Comparison of ENCODE assay signal across 10 mouse cellular contexts in genomic region chr9:107479593-107479992, GRCm38 (mm10). TPM values are rescaled to one million over a fixed set of nuclear protein-coding genes. Genes with fewer than 3 reads are reported as not detected.
DNase-seq lines count a peak whose midpoint lies in the region; ATAC-seq and TF ChIP-seq lines count a peak whose summit lies in the region.
"Had no signal": no experiment of that assay in that cellular context is flagged by ENCODE, and none has a peak within 500 bp of the region (broad histone marks: within the 10 kb centered on the region; RNA-seq: fewer than 3 reads in every experiment).

No protein-coding gene starts in this region.

- 5% methylated on average over 14 of the region's 14 CpGs for WGBS in embryonic facial prominence, embryonic 11.5 days
- WGBS in intestine, postnatal 0 days, result 23% methylated on average over 14 of the region's 14 CpGs
- WGBS in neural tube, embryonic 13.5 days, result 7% methylated on average over 14 of the region's 14 CpGs

- H3K27me3 ChIP-seq in embryonic facial prominence, embryonic 11.5 days (ENCODE audit: control insufficient read depth, insufficient read depth, low read length), result no peaks in the 10 kb centered on the region
- H3K27me3 ChIP-seq in intestine, postnatal 0 days (replicated peaks; ENCODE audit: control insufficient read depth, insufficient read depth, low read length), result no peaks in the 10 kb centered on the region
- no peaks in the 10 kb centered on the region for H3K27me3 ChIP-seq in neural tube, embryonic 13.5 days

- peak overlapping the region; percentile 8; the same call in 1 of the 2 replicates for H3K4me2 ChIP-seq in embryonic facial prominence, embryonic 11.5 days (ENCODE audit: low read depth, low read length)
- peak overlapping the region; percentile 27; the same call in 1 of the 2 replicates for H3K4me2 ChIP-seq in intestine, postnatal 0 days (replicated peaks; ENCODE audit: low read depth)
- H3K4me2 ChIP-seq in neural tube, embryonic 13.5 days, result peak overlapping the region; percentile 18

- ATAC-seq in embryonic facial prominence, embryonic 11.5 days (replicated peaks; ENCODE audit: insufficient number of reproducible peaks, low FRiP score, low TSS enrichment, low read depth), result no peak
- no peak for ATAC-seq in intestine, postnatal 0 days
- ATAC-seq in neural tube, embryonic 13.5 days (ENCODE audit: low read depth), result peak; percentile 9; the same call in 1 of the 2 replicates

- TF ChIP-seq CTCF in intestine, postnatal 0 days (IDR thresholded peaks at IDR 0.05; ENCODE audit: low read depth), result no peak

- DNase-seq in layer of hippocampus, adult 11-12 months (ENCODE audit: low spot score), result peak; percentile 21
- DNase-seq in layer of hippocampus, postnatal 36 days, result no peak
- peak; percentile 72 for DNase-seq in embryonic facial prominence, embryonic 11.5 days (ENCODE audit: low spot score)
- no peak for DNase-seq in gastrocnemius, postnatal 4 days (ENCODE audit: low spot score in 2 of 2)
- no peak for DNase-seq in urinary bladder, adult 18-20 months (ENCODE audit: low spot score in 2 of 2)
- DNase-seq in spleen, postnatal 10 days (ENCODE audit: low spot score in 2 of 2), result no peak
- DNase-seq: heart, postnatal 36 days had no signal

- no peak overlapping the region for H3K4me3 ChIP-seq in embryonic facial prominence, embryonic 11.5 days (ENCODE audit: low read depth, low read length)
- no peak overlapping the region for H3K4me3 ChIP-seq in intestine, postnatal 0 days (ENCODE audit: low read depth, low read length)
- no peak overlapping the region for H3K4me3 ChIP-seq in neural tube, embryonic 13.5 days

- H3K36me3 ChIP-seq in embryonic facial prominence, embryonic 11.5 days (replicated peaks; ENCODE audit: control insufficient read depth, insufficient read depth, low read depth, low read length), result no peaks in the 10 kb centered on the region
- H3K36me3 ChIP-seq in intestine, postnatal 0 days (ENCODE audit: control insufficient read depth, insufficient read depth), result no peaks in the 10 kb centered on the region
- no peaks in the 10 kb centered on the region for H3K36me3 ChIP-seq in neural tube, embryonic 13.5 days

- no peak overlapping the region for H3K9ac ChIP-seq in embryonic facial prominence, embryonic 11.5 days (replicated peaks; ENCODE audit: low read length)
- no peak overlapping the region for H3K9ac ChIP-seq in intestine, postnatal 0 days (ENCODE audit: low read depth, low read length)
- peak overlapping the region; percentile 39; the same call in 1 of the 2 replicates for H3K9ac ChIP-seq in neural tube, embryonic 13.5 days

- peaks cover 12% of the 10 kb centered on the region for H3K4me1 ChIP-seq in embryonic facial prominence, embryonic 11.5 days (ENCODE audit: control insufficient read depth, insufficient read depth, low read length)
- H3K4me1 ChIP-seq in intestine, postnatal 0 days (replicated peaks; ENCODE audit: control insufficient read depth, insufficient read depth, low read length), result no peaks in the 10 kb centered on the region
- H3K4me1 ChIP-seq in neural tube, embryonic 13.5 days (replicated peaks), result peaks cover 69% of the 10 kb centered on the region

- peak overlapping the region; percentile 73 for H3K27ac ChIP-seq in embryonic facial prominence, embryonic 11.5 days (replicated peaks; ENCODE audit: low read depth, low read length)
- H3K27ac ChIP-seq in intestine, postnatal 0 days (ENCODE audit: low read depth, low read length), result no peak overlapping the region
- peak overlapping the region; percentile 93 for H3K27ac ChIP-seq in neural tube, embryonic 13.5 days (replicated peaks)
- H3K27ac ChIP-seq: macrophage had no signal

- no peaks in the 10 kb centered on the region for H3K9me3 ChIP-seq in embryonic facial prominence, embryonic 11.5 days (replicated peaks; ENCODE audit: control insufficient read depth, low read length)
- H3K9me3 ChIP-seq in intestine, postnatal 0 days (ENCODE audit: control insufficient read depth), result no peaks in the 10 kb centered on the region
- H3K9me3 ChIP-seq in neural tube, embryonic 13.5 days, result no peaks in the 10 kb centered on the region

RNA-seq across cellular contexts. Expression of gene Tmem115, which starts 54.2 kb away (rescaled TPM):
- total RNA-seq in layer of hippocampus, postnatal 36 days (2021), result 10 to 100 TPM; 34.6 to 35.0 TPM
- polyA plus RNA-seq in embryonic facial prominence, embryonic 11.5 days (2014; fragmentation: Nextera tagmentation; extraction: Ambion mirVana), result 43.3 and 49.7 TPM in 2 replicates
- 36.3 and 38.0 TPM in 2 replicates for polyA plus RNA-seq in intestine, postnatal 0 days (2015; fragmentation: Nextera tagmentation; extraction: Ambion mirVana)
- 43.4 and 44.4 TPM in 2 replicates for polyA plus RNA-seq in neural tube, embryonic 13.5 days (2015; fragmentation: Nextera tagmentation; extraction: Ambion mirVana)
- total RNA-seq in gastrocnemius, postnatal 4 days (2021), result 10 to 100 TPM; 27.9 to 30.4 TPM

Comparison
In these comparisons a context has a peak if more than half of its experiments do, and no peak if none do; other contexts are left out.
1. DNase-seq: peak in layer of hippocampus, adult 11-12 months (single experiment) and embryonic facial prominence, embryonic 11.5 days (single experiment); none in layer of hippocampus, postnatal 36 days (0 of 2), gastrocnemius, postnatal 4 days (0 of 2), urinary bladder, adult 18-20 months (0 of 2) and spleen, postnatal 10 days (0 of 2).
2. Peak in every context shown above with its lines, with median percentiles within 50 percentile points of each other: H3K4me2 ChIP-seq.